Mouse (Mus musculus): ENCODE data around the gene Acly. TPM values are rescaled to one million over a fixed set of nuclear protein-coding genes. Genes with fewer than 3 reads are reported as not detected.

Gene Acly
- 242 and 248 TPM in 2 replicates for polyA plus RNA-seq (2015; fragmentation: Nextera tagmentation; extraction: Ambion mirVana)

DNA sequence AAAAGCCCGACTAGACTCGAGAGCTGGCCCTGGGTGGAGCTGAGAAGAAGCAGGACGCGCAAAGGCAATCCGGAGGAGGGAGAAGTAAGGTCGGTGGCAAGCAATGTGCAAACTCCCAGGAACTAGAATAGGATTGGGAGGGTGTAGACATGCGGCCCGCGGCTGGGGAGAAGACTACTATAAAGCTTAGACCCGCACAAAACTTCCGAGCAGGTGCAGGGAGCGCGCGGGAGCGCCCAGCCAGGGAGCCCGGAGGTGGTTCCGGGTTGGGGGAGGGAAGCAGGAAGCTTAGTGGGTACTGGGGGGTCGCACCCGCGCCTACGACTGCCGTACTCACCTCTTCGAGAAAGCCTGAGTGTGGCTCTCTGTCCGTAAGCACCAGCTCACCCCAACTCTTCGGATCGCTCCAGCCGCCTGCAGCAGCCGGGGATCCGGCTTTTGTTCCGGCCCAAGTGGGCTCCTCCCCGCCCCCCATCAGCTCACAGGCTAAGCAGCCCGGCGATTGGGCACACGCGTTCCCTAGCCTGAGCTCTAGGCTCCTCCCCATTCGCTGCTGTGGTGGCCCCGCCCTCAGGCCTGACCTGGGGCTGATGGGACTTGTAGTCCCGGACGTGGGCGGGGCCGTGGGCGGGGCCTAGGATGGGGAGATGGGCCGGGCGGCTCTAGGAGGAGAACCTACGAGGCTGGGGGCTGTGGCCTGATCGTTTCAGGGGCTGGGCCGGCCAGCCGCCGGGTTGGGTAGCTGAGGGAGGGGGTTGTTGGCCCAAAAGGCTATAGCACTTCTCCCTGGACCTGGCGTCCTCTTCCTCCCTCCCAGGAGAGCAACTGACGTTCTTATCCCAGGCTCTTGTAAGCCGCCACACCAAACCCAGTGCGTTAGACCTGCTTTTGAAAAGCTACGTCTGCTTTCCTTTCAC, at the start of gene Acly:
TSS of gene Acly (minus strand) at position 543 of the 917 bp plus-strand sequence.
- H3K36me3 ChIP-seq (ENCODE audit: control insufficient read depth, insufficient read depth): peaks cover 6% of the 10 kb centered on the region
- peak within 1 kb of the TSS; percentile 89 for H3K4me3 ChIP-seq (replicated peaks; ENCODE audit: low read length)
- peak within 1 kb of the TSS; percentile 94 for H3K27ac ChIP-seq (ENCODE audit: low read length)
- no peaks in the 10 kb centered on the region for H3K9me3 ChIP-seq (ENCODE audit: control insufficient read depth, low read length)
- WGBS: under 1% methylated on average over 53 of the region's 54 CpGs
- peak; percentile 99 for ATAC-seq
- H3K4me2 ChIP-seq (ENCODE audit: low read length): peak within 1 kb of the TSS; percentile 92
- peaks cover 26% of the 10 kb centered on the region for H3K4me1 ChIP-seq (replicated peaks; ENCODE audit: control insufficient read depth, insufficient read depth, low read length)
- peak within 1 kb of the TSS; percentile 86 for H3K9ac ChIP-seq (replicated peaks; ENCODE audit: low read depth, low read length)
- no peaks in the 10 kb centered on the region for H3K27me3 ChIP-seq (replicated peaks; ENCODE audit: control insufficient read depth, insufficient read depth, low read length)

- Histone ChIP-seq H3K27ac (ENCODE audit: low read length) (no peak overlapping the region), H3K9ac (replicated peaks; ENCODE audit: low read depth, low read length) (no peak overlapping the region), H3K4me1 (replicated peaks; ENCODE audit: control insufficient read depth, insufficient read depth, low read length) (peaks cover 6% of the 10 kb centered on the region), H3K27me3 (replicated peaks; ENCODE audit: control insufficient read depth, insufficient read depth, low read length) (0 out of 2 replicates have a peak, but pooled peaks cover 7% of the 10 kb centered on the region), H3K4me3 (replicated peaks; ENCODE audit: low read length) (no peak overlapping the region), H3K9me3 (ENCODE audit: control insufficient read depth, low read length) (no peaks in the 10 kb centered on the region), H3K4me2 (ENCODE audit: low read length) (no peak overlapping the region), H3K36me3 (ENCODE audit: control insufficient read depth, insufficient read depth) (peaks cover 10% of the 10 kb centered on the region; the same call in 1 of the 2 replicates)
- no peak for ATAC-seq
- 74% methylated on average over 21 of the region's 21 CpGs for WGBS
Measured at GRCm38 (mm10) chr11:100576256-100576655, 48.5 kb upstream of the Acly start.

DNA sequence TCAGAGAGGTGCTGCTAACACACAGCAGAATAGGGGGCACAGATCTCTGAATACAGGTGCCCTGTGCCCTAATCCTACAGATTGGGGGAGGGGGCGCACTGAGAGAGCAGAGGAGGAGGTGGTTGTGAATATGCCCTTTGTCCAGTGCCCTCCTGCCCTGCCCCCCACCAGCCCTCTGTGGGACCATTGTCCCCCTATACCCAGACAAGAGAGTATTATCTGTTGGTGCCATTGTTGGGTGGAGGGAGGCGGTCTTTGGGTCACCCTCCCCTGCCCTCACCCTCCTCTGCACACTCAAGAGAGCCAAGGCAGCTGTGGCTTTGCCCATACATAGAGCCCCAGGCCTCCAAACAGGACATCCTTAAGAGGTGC, 47.7 kb upstream of the Acly start:
- Histone ChIP-seq H3K36me3 (ENCODE audit: control insufficient read depth, insufficient read depth) (peaks cover 6% of the 10 kb centered on the region; the same call in 1 of the 2 replicates), H3K9ac (replicated peaks; ENCODE audit: low read depth, low read length) (peak overlapping the region; percentile 71), H3K27me3 (replicated peaks; ENCODE audit: control insufficient read depth, insufficient read depth, low read length) (0 out of 2 replicates have a peak, but pooled peaks cover 7% of the 10 kb centered on the region), H3K9me3 (ENCODE audit: control insufficient read depth, low read length) (no peaks in the 10 kb centered on the region), H3K27ac (ENCODE audit: low read length) (no peak overlapping the region), H3K4me1 (replicated peaks; ENCODE audit: control insufficient read depth, insufficient read depth, low read length) (peaks cover 13% of the 10 kb centered on the region), H3K4me3 (replicated peaks; ENCODE audit: low read length) (peak overlapping the region; percentile 59), H3K4me2 (ENCODE audit: low read length) (peak overlapping the region; percentile 73)
- 10% methylated on average over 2 of the region's 2 CpGs for WGBS
- no peak; the same call in 1 of the 2 replicates for ATAC-seq

GRCm38 (mm10) chr11:100574708-100575483, 47.1 kb upstream of the Acly start, which contains the start of gene Cnp:
Gene Cnp (plus strand): TSS chr11:100574904.
- no peaks in the 10 kb centered on the region for H3K9me3 ChIP-seq (ENCODE audit: control insufficient read depth, low read length)
- peaks cover 5% of the 10 kb centered on the region; the same call in 1 of the 2 replicates for H3K36me3 ChIP-seq (ENCODE audit: control insufficient read depth, insufficient read depth)
- H3K27me3 ChIP-seq (replicated peaks; ENCODE audit: control insufficient read depth, insufficient read depth, low read length): 0 out of 2 replicates have a peak, but pooled peaks cover 7% of the 10 kb centered on the region
- H3K27ac ChIP-seq (ENCODE audit: low read length): peak within 1 kb of the TSS; percentile 10; the same call in 1 of the 2 replicates
- 1% methylated on average over 47 of the region's 47 CpGs for WGBS
- H3K4me3 ChIP-seq (replicated peaks; ENCODE audit: low read length): peak within 1 kb of the TSS; percentile 59
- peak within 1 kb of the TSS; percentile 73 for H3K4me2 ChIP-seq (ENCODE audit: low read length)
- peak; percentile 70 for ATAC-seq
- peaks cover 13% of the 10 kb centered on the region for H3K4me1 ChIP-seq (replicated peaks; ENCODE audit: control insufficient read depth, insufficient read depth, low read length)
- peak within 1 kb of the TSS; percentile 71 for H3K9ac ChIP-seq (replicated peaks; ENCODE audit: low read depth, low read length)

- H3K4me1 ChIP-seq (replicated peaks; ENCODE audit: control insufficient read depth, insufficient read depth, low read length): peaks cover 13% of the 10 kb centered on the region
- no peak overlapping the region for H3K27ac ChIP-seq (ENCODE audit: low read length)
- no peak overlapping the region for H3K4me3 ChIP-seq (replicated peaks; ENCODE audit: low read length)
- peaks cover under 1% of the 10 kb centered on the region; the same call in 1 of the 2 replicates for H3K36me3 ChIP-seq (ENCODE audit: control insufficient read depth, insufficient read depth)
- no peaks in the 10 kb centered on the region for H3K9me3 ChIP-seq (ENCODE audit: control insufficient read depth, low read length)
- H3K9ac ChIP-seq (replicated peaks; ENCODE audit: low read depth, low read length): no peak overlapping the region
- ATAC-seq: no peak
- 96% methylated on average over 3 of the region's 3 CpGs for WGBS
- no peak overlapping the region for H3K4me2 ChIP-seq (ENCODE audit: low read length)
- H3K27me3 ChIP-seq (replicated peaks; ENCODE audit: control insufficient read depth, insufficient read depth, low read length): 0 out of 2 replicates have a peak, but pooled peaks cover 7% of the 10 kb centered on the region
Measured at GRCm38 (mm10) chr11:100574188-100574587, 46.4 kb upstream of the Acly start.

DNA sequence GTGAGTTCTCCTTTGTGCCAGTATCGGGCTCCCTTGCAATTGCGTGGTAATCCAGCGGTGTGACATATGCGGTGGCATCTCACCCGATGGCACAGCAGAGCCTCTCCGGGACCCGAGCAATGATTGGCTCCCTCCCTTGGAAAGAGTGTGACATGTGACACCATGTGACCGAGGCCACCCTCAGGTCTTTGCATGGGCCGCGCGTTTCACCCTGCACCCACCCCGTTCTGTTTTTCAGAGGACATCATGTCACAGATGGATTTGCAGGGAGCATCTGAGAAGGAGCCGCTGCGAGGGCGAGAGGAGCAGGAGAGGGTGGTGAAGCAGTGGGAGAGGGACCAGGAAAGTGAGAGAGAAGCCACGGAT, 43.4 kb upstream of the Acly start:
- Histone ChIP-seq H3K27me3 (replicated peaks; ENCODE audit: control insufficient read depth, insufficient read depth, low read length) (0 out of 2 replicates have a peak, but pooled peaks cover 7% of the 10 kb centered on the region), H3K9ac (replicated peaks; ENCODE audit: low read depth, low read length) (peak overlapping the region; percentile 24), H3K4me1 (replicated peaks; ENCODE audit: control insufficient read depth, insufficient read depth, low read length) (peaks cover 13% of the 10 kb centered on the region), H3K4me2 (ENCODE audit: low read length) (peak overlapping the region; percentile 51), H3K9me3 (ENCODE audit: control insufficient read depth, low read length) (no peaks in the 10 kb centered on the region), H3K4me3 (replicated peaks; ENCODE audit: low read length) (peak overlapping the region; percentile 20), H3K27ac (ENCODE audit: low read length) (no peak overlapping the region), H3K36me3 (ENCODE audit: control insufficient read depth, insufficient read depth) (no peaks in the 10 kb centered on the region)
- no peak for ATAC-seq
- WGBS: 8% methylated on average over 16 of the region's 16 CpGs

GRCm38 (mm10) chr11:100570430-100571201, 42.8 kb upstream of the Acly start:
- peak overlapping the region; percentile 24 for H3K9ac ChIP-seq (replicated peaks; ENCODE audit: low read depth, low read length)
- H3K27me3 ChIP-seq (replicated peaks; ENCODE audit: control insufficient read depth, insufficient read depth, low read length): 0 out of 2 replicates have a peak, but pooled peaks cover 7% of the 10 kb centered on the region
- peak overlapping the region; percentile 20 for H3K4me3 ChIP-seq (replicated peaks; ENCODE audit: low read length)
- H3K27ac ChIP-seq (ENCODE audit: low read length): no peak overlapping the region
- no peaks in the 10 kb centered on the region for H3K9me3 ChIP-seq (ENCODE audit: control insufficient read depth, low read length)
- 11% methylated on average over 8 of the region's 8 CpGs for WGBS
- H3K4me2 ChIP-seq (ENCODE audit: low read length): peak overlapping the region; percentile 51
- no peaks in the 10 kb centered on the region for H3K36me3 ChIP-seq (ENCODE audit: control insufficient read depth, insufficient read depth)
- ATAC-seq: peak; percentile 62
- peaks cover 13% of the 10 kb centered on the region for H3K4me1 ChIP-seq (replicated peaks; ENCODE audit: control insufficient read depth, insufficient read depth, low read length)

DNA sequence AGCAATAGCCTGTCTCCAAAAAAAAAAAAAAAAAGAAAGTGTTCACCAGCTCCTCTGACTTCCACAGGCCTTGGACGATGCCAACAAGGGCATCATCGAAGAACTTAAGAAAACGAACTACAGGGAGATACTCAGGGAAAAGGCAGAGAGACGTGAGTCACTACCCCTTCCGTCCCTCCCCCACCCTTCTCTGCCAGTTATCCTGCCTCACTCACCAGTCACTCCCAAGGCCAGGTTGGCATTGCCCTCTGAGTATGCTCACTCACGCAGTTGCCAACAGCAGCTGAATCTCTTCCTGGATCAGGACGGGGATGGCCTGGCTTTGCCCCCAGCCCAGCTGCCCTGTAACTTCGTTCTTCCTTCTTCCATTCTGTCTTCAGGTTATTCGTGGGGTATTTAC, 42.0 kb upstream of the Acly start:
- no peak overlapping the region for H3K27ac ChIP-seq (ENCODE audit: low read length)
- no peaks in the 10 kb centered on the region for H3K9me3 ChIP-seq (ENCODE audit: control insufficient read depth, low read length)
- no peak overlapping the region for H3K4me3 ChIP-seq (replicated peaks; ENCODE audit: low read length)
- H3K9ac ChIP-seq (replicated peaks; ENCODE audit: low read depth, low read length): no peak overlapping the region
- no peak for ATAC-seq
- H3K4me2 ChIP-seq (ENCODE audit: low read length): no peak overlapping the region
- no peaks in the 10 kb centered on the region for H3K36me3 ChIP-seq (ENCODE audit: control insufficient read depth, insufficient read depth)
- H3K27me3 ChIP-seq (replicated peaks; ENCODE audit: control insufficient read depth, insufficient read depth, low read length): 0 out of 2 replicates have a peak, but pooled peaks cover 7% of the 10 kb centered on the region
- 63% methylated on average over 9 of the region's 9 CpGs for WGBS
- H3K4me1 ChIP-seq (replicated peaks; ENCODE audit: control insufficient read depth, insufficient read depth, low read length): peaks cover 8% of the 10 kb centered on the region
